Mouse (Mus musculus) G1E (cell line): Measurements from ENCODE around the gene BC048679. TPM values are rescaled to one million over a fixed set of nuclear protein-coding genes. Genes with fewer than 3 reads are reported as not detected.

Experiments
- ATAC-seq: 2 replicates; pipeline ENCODE4 v1.8.0; 2016; ENCODE audit warnings: mild to moderate bottlenecking; ENCODE audit not compliant: insufficient number of reproducible peaks, poor library complexity, low FRiP score, severe bottlenecking; ENCODE audit errors: extremely low read depth
- DNase-seq: peaks from one replicate; pipeline ENCODE4 v3.0.0; 2012; ENCODE audit warnings: low spot score
- H3K27me3 ChIP-seq: 2 replicates; pipeline ENCODE4 v1.6.1; 2012; ENCODE audit warnings: mild to moderate bottlenecking, low read length, inconsistent platforms; ENCODE audit not compliant: insufficient read depth
- H3K36me3 ChIP-seq: replicated peaks from 2 replicates; pipeline ENCODE3; 2012; ENCODE audit warnings: mild to moderate bottlenecking, inconsistent platforms
- H3K4me1 ChIP-seq: 2 replicates; pipeline ENCODE4 v1.6.1; 2012; ENCODE audit warnings: low read depth, low read length, inconsistent platforms, mixed read lengths; ENCODE audit not compliant: insufficient read depth
- H3K4me3 ChIP-seq: 2 replicates; pipeline ENCODE4 v1.5.1; 2012; ENCODE audit warnings: low read depth, mild to moderate bottlenecking, inconsistent platforms, low read length, moderate library complexity, mixed read lengths
- H3K9me3 ChIP-seq: replicated peaks from 2 replicates; pipeline ENCODE4 v1.6.1; 2012; ENCODE audit warnings: inconsistent platforms
- CTCF ChIP-seq: IDR thresholded peaks from 2 replicates; pipeline ENCODE4 v1.5.1; 2012; ENCODE audit warnings: low read depth, low read length, inconsistent platforms, mixed read lengths
- GATA1 ChIP-seq: IDR thresholded peaks from 2 replicates; pipeline ENCODE4 v1.6.1; 2012; ENCODE audit warnings: borderline replicate concordance, low read length, inconsistent platforms, mixed read lengths
- GATA2 ChIP-seq: IDR thresholded peaks from 2 replicates; pipeline ENCODE4 v1.6.1; 2012; ENCODE audit warnings: low read depth, low read length, inconsistent platforms, borderline replicate concordance
- POLR2AphosphoS5 ChIP-seq: IDR thresholded peaks from 2 replicates; pipeline ENCODE4 v1.6.1; 2012; ENCODE audit warnings: low read depth, low read length, inconsistent platforms; ENCODE audit not compliant: insufficient replicate concordance
- TAL1 ChIP-seq: conservative IDR thresholded peaks from 2 replicates; pipeline ENCODE4 v1.6.1; 2012; ENCODE audit warnings: low read depth, low read length, inconsistent platforms, mixed read lengths
- polyA plus RNA-seq: library from polyadenylated mRNA; stranded (reverse); fragments of >175 nt; gene quantifications from 2 replicates; pipeline ENCODE4 v1.2.3, GENCODE M21; 2012
- total RNA-seq, 2 experiments: library from RNA; stranded (forward) in 1 of 2; stranded (reverse) in 1 of 2; fragments of 200-1000 nt in 1 of 2; fragments of >200 nt in 1 of 2; fragmentation: Nextera tagmentation in 1 of 2; gene quantifications; 2 replicates each; pipeline ENCODE4 v1.2.3; 2014 to 2017

The BC048679 gene
- total and polyA plus RNA-seq, 3 experiments: not detected

GRCm38 (mm10) chr7:81462815-81463214 lies 35.3 kb downstream of the BC048679 start:
- H3K27me3 ChIP-seq: no peaks in the 10 kb centered on the region; the same call in none of the 2 replicates
- no peak overlapping the region for H3K4me3 ChIP-seq

GRCm38 (mm10) chr7:81455155-81455651 lies 42.9 kb downstream of the BC048679 start, which contains the start of gene Cpeb1:
Cpeb1 (minus strand) TSS chr7:81455465.
- peaks cover 6% of the 10 kb centered on the region; the same call in 1 of the 2 replicates for H3K27me3 ChIP-seq
- TF ChIP-seq CTCF (no peak), GATA2 (no peak), TAL1 (no peak), POLR2AphosphoS5 (no peak)
- ATAC-seq (no peak), DNase-seq (no peak)
- H3K36me3 ChIP-seq: no peaks in the 10 kb centered on the region
- no peak within 1 kb of the TSS for H3K4me3 ChIP-seq
- no peaks in the 10 kb centered on the region for H3K4me1 ChIP-seq
- H3K9me3 ChIP-seq: peaks cover 22% of the 10 kb centered on the region

More at GRCm38 (mm10) chr7:81462815-81463214, 35.3 kb downstream of the BC048679 start:
- Histone ChIP-seq H3K9me3 (no peaks in the 10 kb centered on the region), H3K36me3 (no peaks in the 10 kb centered on the region), H3K4me1 (no peaks in the 10 kb centered on the region; the same call in 1 of the 2 replicates)
- no peak for DNase-seq
- ATAC-seq: no peak
- no peak for TF ChIP-seq TAL1
- no peak for TF ChIP-seq POLR2AphosphoS5
- no peak for TF ChIP-seq GATA1
- no peak for TF ChIP-seq GATA2
- TF ChIP-seq CTCF: no peak

GRCm38 (mm10) chr7:81454331-81455039 lies 43.6 kb downstream of the BC048679 start:
- H3K9me3 ChIP-seq: peaks cover 22% of the 10 kb centered on the region
- DNase-seq (no peak), ATAC-seq (no peak)
- no peaks in the 10 kb centered on the region for H3K4me1 ChIP-seq
- H3K36me3 ChIP-seq: no peaks in the 10 kb centered on the region
- H3K4me3 ChIP-seq: no peak overlapping the region
- peaks cover 6% of the 10 kb centered on the region for H3K27me3 ChIP-seq
- TF ChIP-seq GATA2 (no peak), TAL1 (no peak), CTCF (no peak), POLR2AphosphoS5 (no peak), GATA1 (no peak)

- Histone ChIP-seq H3K4me3 (no peak overlapping the region; the same call in 1 of the 2 replicates), H3K27me3 (peaks cover 6% of the 10 kb centered on the region), H3K4me1 (no peaks in the 10 kb centered on the region), H3K36me3 (no peaks in the 10 kb centered on the region), H3K9me3 (peaks cover 22% of the 10 kb centered on the region)
- TF ChIP-seq GATA2 (no peak), POLR2AphosphoS5 (no peak), CTCF (no peak), GATA1 (no peak), TAL1 (no peak)
- ATAC-seq (no peak), DNase-seq (no peak)
These were observed 44.4 kb downstream of the BC048679 start for GRCm38 (mm10) chr7:81453443-81454274.

GRCm38 (mm10) chr7:81452971-81453441 lies 45.1 kb downstream of the BC048679 start:
- TF ChIP-seq TAL1: no peak
- no peak for TF ChIP-seq GATA1
- no peak for TF ChIP-seq CTCF
- TF ChIP-seq GATA2: no peak
- TF ChIP-seq POLR2AphosphoS5: no peak
- no peaks in the 10 kb centered on the region for H3K4me1 ChIP-seq
- no peak for ATAC-seq
- H3K36me3 ChIP-seq: no peaks in the 10 kb centered on the region
- peaks cover 6% of the 10 kb centered on the region for H3K27me3 ChIP-seq
- H3K4me3 ChIP-seq: no peak overlapping the region
- peaks cover 22% of the 10 kb centered on the region for H3K9me3 ChIP-seq
- DNase-seq: no peak

Other genes with a start within 250 kb of the BC048679 start
- 1,073 and 1,187 TPM in 2 replicates for gene Rps17, start 153.0 kb downstream of the BC048679 start, total RNA-seq (2014; fragmentation: Nextera tagmentation)
- gene Rps17, start 153.0 kb downstream of the BC048679 start, total RNA-seq (2017): 3,077 and 3,504 TPM in 2 replicates
- gene Rps17, start 153.0 kb downstream of the BC048679 start, polyA plus RNA-seq: 210 and 249 TPM in 2 replicates
- gene Cpeb1, start 42.8 kb downstream of the BC048679 start, total RNA-seq (2014; fragmentation: Nextera tagmentation): not detected in 2 replicates
- 0.06 and 0.22 TPM in 2 replicates for gene Cpeb1, start 42.8 kb downstream of the BC048679 start, total RNA-seq (2017)
- not detected in 2 replicates for gene Cpeb1, start 42.8 kb downstream of the BC048679 start, polyA plus RNA-seq
- not detected in 2 replicates for gene Ap3b2, start 4.4 kb downstream of the BC048679 start, total RNA-seq (2014; fragmentation: Nextera tagmentation)
- gene Ap3b2, start 4.4 kb downstream of the BC048679 start, total RNA-seq (2017): 0.12 and 0.16 TPM in 2 replicates
- not detected in 2 replicates for gene Ap3b2, start 4.4 kb downstream of the BC048679 start, polyA plus RNA-seq
- not detected in 2 replicates for gene Fsd2, start 68.7 kb upstream of the BC048679 start, total RNA-seq (2014; fragmentation: Nextera tagmentation)
- gene Fsd2, start 68.7 kb upstream of the BC048679 start, total RNA-seq (2017): 0.05 and 0.06 TPM in 2 replicates
- gene Fsd2, start 68.7 kb upstream of the BC048679 start, polyA plus RNA-seq: not detected in 2 replicates
- gene Whamm, start 73.0 kb upstream of the BC048679 start, total RNA-seq (2014; fragmentation: Nextera tagmentation): 35.3 and 40.6 TPM in 2 replicates
- gene Whamm, start 73.0 kb upstream of the BC048679 start, total RNA-seq (2017): 19.2 and 25.3 TPM in 2 replicates
- 22.5 and 23.6 TPM in 2 replicates for gene Whamm, start 73.0 kb upstream of the BC048679 start, polyA plus RNA-seq
- 24.6 and 35.9 TPM in 2 replicates for gene Homer2, start 209.2 kb upstream of the BC048679 start, total RNA-seq (2014; fragmentation: Nextera tagmentation)
- 32.5 and 45.9 TPM in 2 replicates for gene Homer2, start 209.2 kb upstream of the BC048679 start, total RNA-seq (2017)
- gene Homer2, start 209.2 kb upstream of the BC048679 start, polyA plus RNA-seq: 37.3 and 50.6 TPM in 2 replicates